Mouse (Mus musculus): ENCODE data around the gene Gm20388.

The Gm20388 gene

GRCm38 (mm10) chr8:124192976-124193375 is 4282.3 kb downstream of the Gm20388 start:
- no peak for DNase-seq (ENCODE audit: low spot score)

DNA sequence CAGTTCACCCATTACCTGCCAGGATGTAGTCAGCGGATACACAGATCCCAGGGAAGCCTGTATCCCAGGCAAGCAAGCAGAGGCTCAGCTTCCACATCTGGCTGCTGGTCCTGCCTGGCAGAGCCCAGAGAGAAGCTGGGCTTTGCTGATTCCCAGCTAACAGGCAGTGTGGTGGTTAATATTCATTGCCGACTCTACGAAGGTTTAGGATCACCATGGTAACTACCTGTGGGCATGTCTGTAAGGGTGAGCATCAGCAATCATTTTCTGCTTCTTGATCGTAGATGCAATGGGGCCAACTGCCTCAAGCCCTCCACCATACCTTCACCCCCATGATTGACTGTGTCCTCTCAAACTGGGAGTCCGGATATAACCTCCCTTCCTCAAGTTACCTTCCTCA is 4283.4 kb downstream of the Gm20388 start:
- DNase-seq (ENCODE audit: low spot score), result no peak

DNA sequence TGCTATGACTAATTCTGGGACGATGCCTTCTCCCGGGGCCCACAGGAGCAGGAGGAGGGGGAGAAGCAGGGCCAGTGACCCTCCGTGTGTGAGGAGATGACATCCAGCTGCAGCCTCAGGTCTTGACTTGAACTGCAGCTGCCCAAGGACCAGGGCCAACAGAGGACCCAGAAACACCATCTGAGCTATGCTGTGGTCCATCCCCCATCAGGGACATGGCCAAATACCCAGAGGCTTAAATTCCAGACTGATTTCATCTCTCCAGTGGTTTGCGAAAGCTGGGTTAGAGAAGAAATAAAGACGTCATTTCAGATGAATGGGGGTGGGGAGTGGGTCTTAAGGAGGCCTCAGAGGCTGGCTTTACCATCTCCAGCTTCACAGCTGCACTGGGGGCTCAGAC is 4285.6 kb downstream of the Gm20388 start:
- DNase-seq (ENCODE audit: low spot score), result no peak

DNA sequence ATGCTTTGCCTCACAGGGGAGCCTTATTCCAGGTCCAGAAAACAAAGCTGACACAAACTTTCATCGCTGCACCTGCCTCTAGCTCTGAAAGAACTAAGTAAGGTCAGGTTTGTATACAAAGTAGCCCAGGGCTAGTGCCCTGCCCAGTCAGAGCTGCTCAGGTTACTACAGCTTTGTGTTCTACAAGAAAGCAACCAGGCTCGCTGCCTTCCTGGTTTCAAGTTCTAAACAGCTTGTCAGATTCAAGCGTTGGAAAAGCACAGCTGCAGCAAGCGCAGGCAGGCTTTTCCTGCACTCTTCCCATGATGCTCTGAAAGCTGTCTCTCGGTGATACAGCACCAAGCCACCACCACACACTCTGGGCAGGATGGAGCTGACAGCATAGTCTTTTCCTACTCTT is 4286.2 kb downstream of the Gm20388 start:
- DNase-seq (ENCODE audit: low spot score), result no peak

- no peak for DNase-seq (ENCODE audit: low spot score)
Observed at GRCm38 (mm10) chr8:124198230-124198629, 4287.6 kb downstream of the Gm20388 start.

GRCm38 (mm10) chr8:124200400-124200799 is 4289.8 kb downstream of the Gm20388 start:
- DNase-seq (ENCODE audit: low spot score), result no peak

DNA sequence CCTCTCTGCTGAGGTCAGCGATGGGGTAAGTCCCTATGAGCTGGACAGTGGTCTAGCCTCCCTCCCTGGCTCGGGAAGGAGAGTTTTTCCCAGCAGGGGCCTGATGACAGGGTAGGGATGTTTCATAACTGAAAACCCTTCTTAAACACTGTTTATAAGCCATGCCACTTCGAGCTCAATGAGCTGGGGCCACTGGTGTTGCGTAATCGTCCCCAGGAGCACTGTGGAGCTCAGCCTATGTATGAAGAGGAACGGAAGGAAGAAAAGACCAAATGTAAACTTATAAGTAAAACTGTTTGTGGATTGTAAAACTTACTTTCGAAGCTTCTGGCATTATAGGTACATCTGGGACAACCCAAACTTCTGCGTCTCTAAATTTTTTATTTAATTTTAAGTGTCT is 4291.1 kb downstream of the Gm20388 start:
- no peak for DNase-seq (ENCODE audit: low spot score)

DNA sequence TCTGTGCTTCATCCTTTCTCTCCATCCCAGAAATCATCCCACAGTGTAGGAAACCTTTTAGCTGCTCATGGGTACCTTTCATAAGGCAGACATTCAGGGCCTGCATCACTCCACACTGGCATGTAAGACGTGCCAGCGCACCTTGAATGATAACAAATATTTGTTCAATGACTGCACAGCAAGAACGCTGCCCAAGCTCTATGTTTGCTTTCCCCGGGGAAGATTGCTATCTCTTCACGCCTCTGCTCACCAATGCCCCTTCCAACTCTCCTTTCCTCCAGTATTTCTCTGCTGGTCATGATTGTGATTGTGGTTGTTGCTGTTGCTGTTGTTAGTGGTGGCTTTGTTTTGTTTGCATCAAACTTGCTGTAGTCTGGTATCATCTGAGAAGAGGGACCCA is 4292.3 kb downstream of the Gm20388 start:
- no peak for DNase-seq (ENCODE audit: low spot score)

GRCm38 (mm10) chr8:124204001-124204601 is 4293.5 kb downstream of the Gm20388 start:
- DNase-seq (ENCODE audit: low spot score), result no peak

DNA sequence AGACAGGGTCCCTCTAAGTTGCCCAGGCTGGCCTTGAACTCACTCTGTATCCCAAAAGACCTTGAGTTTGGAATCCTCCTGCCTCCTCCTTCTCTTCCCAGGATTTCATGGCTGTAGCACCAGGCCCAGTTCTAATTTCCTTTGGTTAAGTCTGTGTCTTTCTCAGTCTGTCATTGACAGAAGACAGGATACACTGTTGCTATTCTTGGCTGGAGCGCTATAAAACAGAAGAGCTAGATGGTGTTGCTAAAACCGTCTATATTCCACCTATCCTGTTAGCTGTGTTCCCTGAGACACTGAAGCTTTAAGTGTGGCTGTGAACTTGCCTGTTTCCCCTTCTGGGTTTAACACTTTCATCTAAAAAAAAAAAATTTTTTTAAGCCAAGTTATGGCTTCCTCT is 4301.5 kb downstream of the Gm20388 start:
- DNase-seq (ENCODE audit: low spot score), result no peak

DNA sequence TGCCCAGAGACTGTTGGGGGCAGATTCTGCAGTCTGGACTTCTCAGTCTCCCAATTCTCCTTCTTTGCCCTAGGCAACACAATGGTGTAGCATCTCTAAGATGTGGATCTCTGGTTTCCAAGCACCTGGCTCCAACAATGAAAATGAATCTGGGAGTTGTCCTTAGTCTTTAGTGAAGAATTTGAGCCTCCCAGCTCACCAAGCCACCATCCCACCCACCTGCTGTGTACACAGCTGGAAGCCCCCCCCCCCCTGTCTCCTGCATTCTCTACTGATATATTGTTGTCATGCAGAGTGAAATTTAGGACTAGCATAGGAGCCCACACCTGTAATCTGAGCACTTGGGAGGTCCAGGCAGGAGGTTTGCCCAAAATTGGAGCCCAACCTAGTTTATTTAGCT is 4306.3 kb downstream of the Gm20388 start:
- DNase-seq (ENCODE audit: low spot score), result no peak

DNA sequence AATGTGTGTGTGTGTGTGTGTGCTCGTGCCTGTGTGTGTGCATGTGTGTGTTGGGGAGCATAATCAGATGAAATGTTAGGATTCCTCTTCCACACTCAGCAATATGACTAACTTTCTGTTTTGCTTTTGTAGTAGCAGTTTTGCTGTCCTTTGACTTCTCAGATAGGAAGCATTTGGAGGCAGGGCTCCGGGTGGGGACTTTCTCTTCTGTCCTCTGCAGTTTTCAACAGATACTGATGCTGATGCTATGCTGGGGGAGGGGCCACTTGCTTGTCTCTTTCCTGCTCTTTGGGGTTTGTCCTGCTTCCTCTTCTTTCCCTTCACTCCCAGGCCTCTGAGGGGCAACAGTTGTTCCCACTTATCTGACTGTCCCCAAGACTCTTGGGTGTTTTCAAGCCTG is 4319.2 kb downstream of the Gm20388 start:
- DNase-seq (ENCODE audit: low spot score), result no peak

DNA sequence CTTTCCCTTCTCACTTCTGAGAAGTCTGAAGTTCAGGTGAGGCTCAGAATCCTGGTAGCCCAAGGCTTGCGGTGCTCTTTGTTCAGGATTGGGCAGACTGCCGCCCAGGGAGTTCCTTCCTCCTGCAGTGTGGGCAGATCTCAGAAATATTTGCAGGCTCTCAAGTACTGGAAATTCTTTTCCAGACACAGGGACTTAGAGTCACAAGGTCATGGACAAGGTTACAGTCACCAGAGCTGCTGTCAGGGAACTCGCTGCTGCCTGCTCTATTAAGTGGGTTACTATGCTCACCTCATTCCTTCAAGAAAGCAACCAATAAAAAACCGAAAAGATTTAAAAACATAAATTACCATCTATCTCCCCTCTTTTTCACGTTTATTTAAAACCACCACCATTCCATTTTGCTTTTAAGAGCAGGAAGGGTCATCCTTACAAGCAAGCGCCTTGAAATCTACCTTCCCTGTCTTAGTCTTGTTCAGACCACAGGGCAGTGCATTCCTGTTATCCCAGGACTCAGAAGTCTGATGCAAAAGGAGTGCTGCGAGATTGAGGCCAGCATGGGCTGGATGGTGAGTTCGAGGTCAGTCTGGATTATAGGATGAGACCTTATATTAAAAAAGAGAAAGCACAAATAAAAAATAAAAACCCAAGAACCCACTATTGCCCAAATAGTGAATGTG is 4320.0 kb downstream of the Gm20388 start:
- no peak for DNase-seq (ENCODE audit: low spot score)

- peak; percentile 90 for DNase-seq (ENCODE audit: low spot score)
Observed at GRCm38 (mm10) chr8:124231176-124231484, 4320.5 kb downstream of the Gm20388 start, which contains the start of gene Galnt2. Galnt2 (plus strand) TSS chr8:124231391.

GRCm38 (mm10) chr8:124231485-124232279 is 4321.0 kb downstream of the Gm20388 start:
- peak; percentile 34 for DNase-seq (ENCODE audit: low spot score)

DNA sequence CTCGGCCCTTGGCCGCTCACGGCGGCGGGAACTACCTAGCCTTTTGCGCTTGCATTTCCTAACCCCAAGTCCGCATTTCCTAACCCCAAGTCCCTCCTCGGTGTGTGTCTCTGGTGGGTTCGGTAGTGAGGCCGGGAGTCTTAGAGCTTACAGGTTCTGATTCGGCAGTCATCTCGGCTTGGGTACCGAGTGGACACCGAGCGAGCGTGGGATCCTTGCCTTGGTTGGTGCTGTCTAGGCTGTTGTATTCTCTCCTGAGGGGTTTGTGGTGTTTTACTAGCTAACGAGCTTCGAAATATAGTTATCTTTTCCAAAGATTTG is 4321.6 kb downstream of the Gm20388 start:
- no peak for DNase-seq (ENCODE audit: low spot score)

GRCm38 (mm10) chr8:124234496-124234895 is 4323.9 kb downstream of the Gm20388 start:
- no peak for DNase-seq (ENCODE audit: low spot score)

DNA sequence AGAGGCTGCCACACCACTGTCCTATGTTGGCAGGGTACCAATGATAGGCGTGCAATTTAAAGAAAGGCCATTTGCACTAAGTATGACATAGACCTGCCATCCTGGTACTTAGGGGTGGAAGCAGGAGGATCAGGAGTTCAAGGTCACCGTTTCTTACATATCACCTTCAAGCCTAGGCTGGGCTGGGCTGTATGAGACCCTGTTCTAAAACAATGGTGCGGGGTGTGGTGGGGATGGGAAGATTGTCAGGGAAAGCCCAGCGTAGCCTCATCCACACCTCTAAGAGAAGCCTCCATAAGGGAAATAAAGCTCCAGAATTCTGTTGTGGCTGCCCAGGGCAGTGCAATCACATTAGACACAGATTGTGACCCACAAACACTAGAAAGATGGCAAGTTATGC is 4324.9 kb downstream of the Gm20388 start:
- DNase-seq (ENCODE audit: low spot score), result no peak

DNA sequence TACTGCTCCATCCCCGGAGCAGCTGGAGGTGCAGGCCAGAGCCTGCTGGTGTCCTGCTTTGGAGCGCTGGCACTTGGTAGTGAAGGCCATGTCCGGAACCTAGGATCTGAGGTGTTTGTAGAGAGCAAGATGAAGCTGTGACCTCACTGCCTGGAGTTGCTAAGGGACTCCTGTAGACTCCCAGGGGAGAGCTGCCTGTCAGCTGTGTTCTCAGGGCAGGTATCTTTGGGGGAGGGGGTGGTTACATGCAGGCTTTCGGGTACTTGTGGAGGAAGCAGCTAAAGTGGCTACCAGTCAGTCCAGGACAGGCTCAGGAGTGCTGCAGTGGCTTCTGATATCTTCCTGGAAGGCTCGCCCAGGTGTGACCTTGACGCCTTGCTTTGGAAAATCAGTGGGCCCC is 4328.7 kb downstream of the Gm20388 start:
- DNase-seq (ENCODE audit: low spot score), result no peak

GRCm38 (mm10) chr8:124240932-124241331 is 4330.3 kb downstream of the Gm20388 start:
- DNase-seq (ENCODE audit: low spot score), result no peak

- no peak for DNase-seq (ENCODE audit: low spot score)
Observed at GRCm38 (mm10) chr8:124242208-124242607, 4331.6 kb downstream of the Gm20388 start.

GRCm38 (mm10) chr8:124242913-124243312 is 4332.3 kb downstream of the Gm20388 start:
- no peak for DNase-seq (ENCODE audit: low spot score)

GRCm38 (mm10) chr8:124247581-124247980 is 4336.9 kb downstream of the Gm20388 start:
- no peak for DNase-seq (ENCODE audit: low spot score)

DNA sequence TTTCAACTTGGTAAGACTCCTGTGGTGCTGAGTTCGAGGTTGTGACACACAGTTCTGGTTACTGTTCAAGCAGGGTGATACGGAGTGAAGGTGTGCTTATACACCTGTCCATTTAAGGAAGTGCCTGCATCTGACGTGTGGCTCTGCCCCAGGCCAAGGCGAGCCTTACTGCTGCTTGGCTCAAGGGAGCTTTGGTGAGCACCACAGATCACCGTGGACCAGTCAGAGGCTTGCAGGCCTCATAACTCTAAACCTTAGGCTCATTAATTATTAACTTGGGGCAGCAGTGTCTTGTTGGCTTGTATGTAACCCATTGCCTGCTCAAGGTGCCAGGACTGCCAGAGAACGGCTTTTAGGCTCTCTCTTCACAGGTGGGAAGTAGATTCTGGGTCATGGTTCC is 4338.0 kb downstream of the Gm20388 start:
- no peak for DNase-seq (ENCODE audit: low spot score)

Data from urinary bladder, postnatal 25 days (tissue).